Mouse (Mus musculus): ENCODE results near the gene Sptbn4.
"Not testable (repeated sequence)": the region's sequence is repeated elsewhere in the genome, so short reads cannot be mapped to it uniquely, and the experiment has no call there.

Sptbn4 gene

DNA sequence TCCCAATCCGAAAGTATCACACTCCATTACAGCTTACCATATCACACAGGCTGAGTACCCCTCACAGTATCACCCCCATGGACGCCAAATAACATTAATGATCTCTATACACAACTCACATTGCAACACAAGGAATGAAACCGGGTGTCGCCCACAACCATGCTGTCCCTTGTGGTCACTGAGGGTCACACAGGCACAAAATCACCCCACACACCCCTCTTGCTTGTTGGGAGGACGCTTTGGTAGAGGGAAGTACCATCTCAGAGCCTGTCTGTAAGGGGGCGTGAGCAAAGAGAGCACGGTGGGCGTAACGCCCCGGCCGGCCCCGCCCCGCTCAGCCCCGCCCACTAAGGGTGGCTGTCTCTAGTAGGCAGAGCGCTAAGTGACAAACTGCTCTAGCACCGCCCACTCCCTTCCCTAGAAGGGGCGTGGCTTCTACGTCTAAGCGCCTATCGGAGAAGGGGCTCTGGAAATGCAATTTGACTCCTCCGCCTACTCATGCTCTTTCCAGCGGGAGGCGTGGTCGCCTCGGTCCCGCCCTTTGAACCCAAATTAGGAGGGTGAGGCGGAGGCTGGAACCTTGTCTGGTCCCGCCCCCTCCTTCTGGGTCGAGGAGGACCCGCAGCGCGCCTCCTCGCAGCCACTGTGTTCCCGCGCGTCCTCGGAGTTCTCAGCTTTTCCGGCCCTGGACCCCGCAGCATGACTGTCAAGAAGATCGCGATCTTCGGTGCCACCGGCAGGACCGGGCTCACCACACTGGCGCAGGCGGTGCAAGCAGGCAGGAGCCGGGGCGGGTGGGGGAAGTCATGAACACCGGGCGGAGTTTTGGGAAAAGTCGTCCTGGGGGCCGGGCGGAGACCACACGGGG lies at the start of gene Sptbn4, which contains the start of gene Blvrb:
Gene Sptbn4, minus strand, starts transcription at position 268 of the 868 bp plus-strand sequence.
Gene Blvrb, plus strand, starts transcription at position 560 of the 868 bp plus-strand sequence.
- peak; percentile 100 for DNase-seq

DNA sequence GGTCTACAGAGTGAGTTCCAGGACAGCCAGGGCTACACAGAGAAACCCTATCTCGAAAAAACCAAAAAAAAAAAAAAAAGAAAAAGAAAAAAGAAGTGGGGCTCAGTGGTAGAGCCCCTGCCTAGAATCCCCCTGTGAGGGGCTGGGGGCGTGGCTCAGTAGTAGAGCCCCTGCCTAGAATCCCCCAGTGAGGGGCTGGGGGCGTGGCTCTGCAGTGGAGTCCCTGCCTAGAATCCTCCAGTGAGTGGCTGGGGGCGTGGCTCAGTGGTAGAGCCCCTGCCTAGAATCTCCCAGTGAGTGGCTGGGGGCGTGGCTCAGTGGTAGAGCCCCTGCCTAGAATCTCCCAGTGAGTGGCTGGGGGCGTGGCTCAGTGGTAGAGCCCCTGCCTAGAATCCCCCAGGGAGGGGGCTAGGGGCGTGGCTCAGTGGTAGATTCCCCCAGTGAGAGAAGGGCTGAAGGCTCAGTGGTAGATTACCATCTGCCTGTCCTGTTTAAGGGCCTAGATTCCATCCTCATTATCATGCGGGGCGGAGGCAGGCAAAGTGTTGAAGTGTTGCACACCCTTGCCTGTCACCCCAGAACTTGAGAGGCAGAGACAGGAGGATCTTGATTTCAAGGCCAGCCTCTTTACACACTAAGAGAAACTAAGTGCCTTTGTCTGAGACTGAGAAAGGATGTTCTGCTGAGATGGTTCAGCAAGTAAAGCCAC lies 47.3 kb upstream of the Sptbn4 start:
- not testable (repeated sequence) for DNase-seq

DNA sequence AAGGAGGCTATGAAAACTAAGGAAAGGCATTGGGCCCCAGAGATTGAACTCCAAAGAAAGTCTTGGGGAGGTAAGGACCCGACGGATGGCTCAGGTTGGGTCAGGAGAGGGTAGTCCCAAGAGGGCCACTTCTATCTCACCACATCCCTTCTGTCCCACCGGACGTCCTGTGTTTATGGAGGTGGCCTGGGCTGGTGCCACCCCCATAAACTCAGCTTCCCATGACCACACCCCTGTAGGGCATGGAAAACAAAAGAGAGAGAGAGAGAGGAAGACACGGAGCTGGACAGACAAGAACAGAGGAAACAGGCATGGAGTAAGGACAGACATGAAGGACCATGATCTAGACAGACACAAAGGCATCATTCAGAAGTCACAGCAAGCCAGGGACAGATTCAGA lies 46.0 kb upstream of the Sptbn4 start:
- DNase-seq: no peak

DNA sequence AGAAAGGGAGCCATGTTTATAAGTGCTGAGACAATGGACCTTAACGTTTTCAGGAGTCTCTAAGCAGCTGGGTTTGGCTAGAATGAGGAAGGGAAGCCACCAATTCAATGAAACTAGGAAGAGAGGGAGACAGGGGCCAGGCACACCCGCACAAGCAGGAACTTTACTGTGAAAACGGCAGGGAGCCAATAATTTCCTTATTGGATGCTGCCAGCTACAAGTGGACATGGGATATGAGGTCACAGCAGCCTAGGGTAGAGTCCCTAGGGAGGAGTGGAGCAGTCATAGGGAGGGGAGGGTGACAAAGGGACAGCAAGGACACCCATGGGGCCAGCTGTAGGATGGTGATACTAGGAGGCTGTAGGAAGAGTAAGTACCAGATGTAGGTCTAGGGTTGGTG lies 45.5 kb upstream of the Sptbn4 start:
- no peak for DNase-seq

DNA sequence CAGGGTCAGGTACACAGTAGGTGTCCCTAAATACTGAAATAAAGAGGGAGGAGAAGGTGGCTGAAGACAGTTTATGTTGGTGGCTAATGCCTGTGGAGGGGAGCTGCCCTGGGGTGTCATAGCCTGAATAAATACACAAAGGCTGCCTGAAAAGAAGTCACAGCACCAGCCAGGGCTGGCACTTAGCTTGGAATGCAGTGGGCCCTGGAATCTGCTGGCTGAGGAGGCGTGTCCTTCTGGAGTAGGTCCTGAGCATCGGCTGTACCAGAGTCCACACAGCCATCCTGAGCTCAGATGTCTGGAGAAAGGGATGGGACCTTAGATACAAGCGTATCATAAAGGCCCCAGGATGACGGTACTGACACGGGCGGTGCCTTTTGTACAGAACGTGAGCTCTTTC lies 44.4 kb upstream of the Sptbn4 start:
- no peak for DNase-seq

DNA sequence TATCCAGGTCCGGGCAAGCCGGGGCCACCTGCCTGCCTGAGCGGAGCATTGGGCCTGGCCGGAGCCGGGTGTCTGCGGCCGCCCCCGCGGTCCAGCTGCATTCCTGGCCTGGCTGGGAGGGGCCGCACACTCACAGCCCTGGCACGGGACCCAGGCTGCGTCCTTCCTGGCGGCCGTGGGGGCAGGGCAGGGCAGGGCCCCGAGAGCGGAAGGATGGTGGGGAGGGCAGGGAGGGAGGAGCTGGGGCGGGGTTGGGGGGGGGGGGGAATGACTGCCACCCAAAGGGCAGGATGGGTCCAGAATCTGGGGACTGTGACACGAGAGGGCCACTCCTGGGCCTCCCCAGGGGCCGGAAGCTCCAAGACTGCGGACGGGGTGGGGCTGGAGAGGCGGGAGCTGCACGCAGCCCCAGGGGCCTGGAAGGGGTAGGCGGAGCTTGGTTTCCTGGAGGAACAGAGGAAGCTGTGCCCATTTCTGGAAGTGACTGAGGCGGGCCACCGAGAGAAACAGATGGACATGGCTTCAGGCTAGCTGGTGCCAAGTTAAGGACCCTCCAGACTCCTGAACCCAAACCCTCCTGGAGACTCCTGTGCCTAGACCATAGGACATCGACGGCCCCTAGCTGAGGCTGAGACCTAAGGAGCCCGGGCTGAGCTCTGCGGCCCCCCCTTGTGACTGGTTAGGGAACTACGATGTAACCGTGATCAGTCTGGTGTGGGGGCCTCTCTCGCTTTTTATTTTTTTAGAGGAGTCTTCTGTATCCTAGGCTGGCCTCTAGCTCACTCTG lies 43.2 kb upstream of the Sptbn4 start:
- peak; percentile 96 for DNase-seq

DNA sequence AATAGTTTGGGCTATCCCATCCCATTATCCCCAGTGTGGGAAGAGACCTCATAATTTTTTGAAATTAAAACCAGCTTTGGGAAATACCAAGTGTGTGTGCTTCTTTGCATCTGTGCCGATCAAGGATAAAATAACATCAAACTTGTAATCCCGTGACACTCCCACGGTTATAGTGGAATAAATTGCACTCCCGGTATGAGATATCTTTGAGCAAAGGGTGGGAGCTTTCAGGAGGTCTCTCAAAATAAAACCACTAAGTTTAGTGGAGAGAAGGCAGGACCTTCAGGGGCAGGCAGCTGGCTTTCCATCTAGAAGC lies 42.7 kb upstream of the Sptbn4 start:
- no peak for DNase-seq

DNA sequence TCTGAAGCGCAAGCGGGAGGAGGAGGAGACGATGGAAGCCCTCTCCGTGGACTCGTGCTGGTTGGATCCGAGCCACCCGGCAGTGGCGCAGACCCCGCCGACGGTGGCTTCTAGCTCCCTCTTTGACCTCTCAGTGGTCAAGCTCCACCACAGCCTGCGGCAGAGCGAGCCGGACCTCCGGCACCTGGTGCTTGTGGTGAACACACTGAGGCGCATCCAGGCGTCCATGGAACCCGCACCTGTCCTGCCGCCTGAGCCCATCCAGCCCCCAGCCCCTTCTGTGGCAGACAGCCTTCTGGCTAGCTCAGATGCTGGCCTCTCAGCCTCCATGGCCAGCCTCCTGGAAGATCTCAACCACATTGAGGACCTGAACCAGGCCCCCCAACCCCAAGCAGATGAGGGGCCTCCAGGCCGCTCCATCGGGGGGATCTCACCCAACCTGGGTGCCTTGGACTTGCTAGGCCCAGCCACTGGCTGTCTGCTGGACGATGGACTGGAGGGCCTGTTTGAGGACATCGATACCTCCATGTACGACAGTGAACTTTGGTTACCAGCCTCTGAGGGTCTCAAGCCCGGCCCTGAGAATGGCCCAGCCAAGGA lies 41.9 kb upstream of the Sptbn4 start:
- no peak for DNase-seq

DNA sequence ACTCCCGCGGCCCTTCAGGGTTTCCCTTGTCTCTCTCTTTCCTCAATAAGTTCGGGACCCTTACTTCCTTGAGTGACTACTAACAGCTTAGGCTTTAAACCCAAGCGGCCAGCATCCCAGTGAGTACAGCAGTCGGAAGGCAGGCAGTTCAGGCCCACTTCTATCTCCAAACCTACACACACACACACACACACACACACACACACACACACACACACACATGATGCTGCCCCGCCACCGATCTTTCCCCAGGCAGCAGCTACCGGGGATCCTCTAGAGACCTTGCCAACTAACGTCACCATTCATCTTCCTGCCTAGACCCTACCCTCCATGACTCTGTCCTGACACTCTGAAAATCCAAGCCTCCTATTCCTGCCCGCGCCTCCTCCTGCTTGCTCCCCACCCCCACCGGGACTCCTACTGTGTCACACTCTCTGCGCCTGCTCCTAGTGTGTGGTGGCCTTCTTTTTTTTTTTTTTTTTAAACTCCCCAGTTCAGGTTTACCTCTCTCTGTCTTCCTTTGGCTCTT lies 40.3 kb upstream of the Sptbn4 start:
- DNase-seq: peak; percentile 71

DNA sequence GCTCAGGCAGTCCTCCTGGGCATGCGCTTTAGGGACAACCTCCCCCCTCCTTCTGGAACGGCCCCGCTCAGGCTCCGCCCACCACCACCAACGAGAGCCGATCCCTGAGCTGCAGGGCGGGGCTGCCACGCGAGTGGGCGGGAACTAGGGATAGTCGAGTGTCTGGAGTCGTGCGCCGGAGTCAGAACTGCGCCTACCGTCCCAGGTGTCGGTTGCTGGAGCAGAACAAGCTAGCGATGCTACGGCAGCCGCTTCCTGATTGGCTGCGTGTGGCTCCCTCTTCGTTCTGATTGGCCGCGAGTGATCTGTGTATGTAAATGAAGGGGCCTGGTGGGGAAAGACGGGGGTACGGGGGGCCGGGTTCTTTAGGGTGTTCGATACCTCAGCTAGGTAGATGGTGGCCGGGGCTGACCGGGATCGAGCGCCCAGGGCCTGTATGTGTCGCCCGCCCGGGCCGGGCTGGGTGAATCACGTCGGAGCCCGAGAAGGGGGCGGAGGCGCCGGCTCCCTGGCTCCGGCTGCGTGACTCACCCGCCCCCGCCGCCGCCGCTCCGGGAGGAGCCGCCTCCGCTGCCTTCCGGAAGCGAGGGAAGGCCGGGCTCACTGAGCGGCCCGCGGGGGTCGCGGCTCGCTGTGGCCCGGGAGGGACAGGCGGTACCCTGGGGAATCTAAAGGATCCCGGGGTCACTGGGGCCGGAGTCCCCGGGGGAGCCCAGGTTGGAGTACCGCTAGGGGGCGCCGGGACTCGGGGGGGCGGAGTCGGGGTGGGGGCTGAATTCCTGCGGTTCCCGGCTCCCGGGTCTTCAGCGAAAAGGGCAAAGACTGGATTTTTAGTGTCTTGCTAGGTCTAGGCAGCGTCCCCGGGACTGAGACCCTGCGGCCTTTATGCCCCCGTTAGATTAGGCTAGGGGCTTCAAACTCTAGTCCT lies 39.5 kb upstream of the Sptbn4 start, which contains the start of gene Sertad1:
Gene Sertad1, plus strand, starts transcription at position 141 of the 928 bp plus-strand sequence.
- peak; percentile 100 for DNase-seq

DNA sequence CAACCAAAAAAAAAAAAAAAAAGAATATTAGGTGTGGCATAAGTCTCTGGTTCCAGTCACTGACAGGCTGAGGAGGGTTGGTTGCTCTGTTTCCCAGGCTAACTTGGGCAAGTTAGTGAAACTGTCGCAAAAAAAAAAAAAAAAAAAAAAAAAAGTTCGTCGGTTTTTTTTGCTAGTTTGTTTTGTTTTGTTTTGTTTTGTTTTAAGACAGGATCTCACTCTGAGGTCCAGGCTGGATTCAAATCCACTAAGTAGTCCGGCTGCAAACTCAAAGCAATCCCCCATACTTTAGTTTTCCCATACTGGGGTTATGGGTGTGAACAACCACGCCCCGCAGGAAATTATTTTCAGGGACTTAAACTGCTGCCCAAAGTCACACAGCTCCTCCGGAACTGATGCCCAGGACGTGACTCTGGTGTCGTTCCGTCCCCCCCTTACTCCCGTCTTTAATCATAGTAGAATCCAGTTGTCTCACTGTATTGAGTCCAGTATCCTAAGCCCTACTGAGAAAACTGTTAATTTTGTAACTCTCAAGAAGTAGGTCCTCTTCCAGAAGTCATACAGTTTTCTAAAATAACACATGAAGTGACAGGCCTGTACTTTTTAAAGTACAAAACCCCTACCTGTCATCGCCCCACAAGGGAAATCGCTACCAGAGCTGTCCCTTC lies 38.8 kb upstream of the Sptbn4 start:
- peak; percentile 64 for DNase-seq

DNA sequence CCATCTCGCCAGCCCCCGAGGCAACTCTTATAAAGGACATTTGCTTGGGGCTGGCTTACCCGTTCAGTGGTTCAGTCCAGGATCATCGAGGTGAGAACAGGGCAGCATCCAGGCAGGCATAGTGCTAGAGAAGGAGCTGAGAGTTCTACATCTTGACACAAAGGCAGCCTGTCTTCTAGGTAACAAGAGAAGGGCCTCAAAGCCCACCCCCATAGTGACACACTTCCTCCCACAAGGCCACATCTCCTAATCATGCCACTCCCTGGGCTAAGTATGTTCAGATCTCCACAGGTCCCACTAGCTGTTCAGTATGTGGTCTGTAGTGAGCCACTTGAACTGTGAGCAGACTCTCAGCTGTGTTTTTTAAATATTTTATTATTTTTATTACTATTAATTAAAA lies 36.4 kb upstream of the Sptbn4 start:
- no peak for DNase-seq

DNA sequence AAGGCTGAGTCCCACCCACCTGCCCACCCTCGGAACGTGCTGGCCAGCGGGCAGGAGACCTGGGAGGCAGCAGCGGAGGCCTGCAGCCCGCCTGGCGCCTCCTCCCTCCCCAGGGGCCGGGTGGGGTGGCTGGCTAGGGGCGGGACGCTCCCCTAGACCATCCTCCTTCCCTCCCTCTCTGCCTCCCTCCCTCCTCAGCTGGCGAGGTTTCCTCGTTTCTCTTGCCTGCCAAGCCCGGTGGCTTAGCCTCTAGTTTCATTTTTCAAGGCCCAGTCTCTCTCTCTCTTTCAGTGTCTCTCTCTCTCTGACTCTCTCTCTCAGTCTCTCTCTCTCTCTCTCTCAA lies 34.1 kb upstream of the Sptbn4 start:
- peak; percentile 96 for DNase-seq

DNA sequence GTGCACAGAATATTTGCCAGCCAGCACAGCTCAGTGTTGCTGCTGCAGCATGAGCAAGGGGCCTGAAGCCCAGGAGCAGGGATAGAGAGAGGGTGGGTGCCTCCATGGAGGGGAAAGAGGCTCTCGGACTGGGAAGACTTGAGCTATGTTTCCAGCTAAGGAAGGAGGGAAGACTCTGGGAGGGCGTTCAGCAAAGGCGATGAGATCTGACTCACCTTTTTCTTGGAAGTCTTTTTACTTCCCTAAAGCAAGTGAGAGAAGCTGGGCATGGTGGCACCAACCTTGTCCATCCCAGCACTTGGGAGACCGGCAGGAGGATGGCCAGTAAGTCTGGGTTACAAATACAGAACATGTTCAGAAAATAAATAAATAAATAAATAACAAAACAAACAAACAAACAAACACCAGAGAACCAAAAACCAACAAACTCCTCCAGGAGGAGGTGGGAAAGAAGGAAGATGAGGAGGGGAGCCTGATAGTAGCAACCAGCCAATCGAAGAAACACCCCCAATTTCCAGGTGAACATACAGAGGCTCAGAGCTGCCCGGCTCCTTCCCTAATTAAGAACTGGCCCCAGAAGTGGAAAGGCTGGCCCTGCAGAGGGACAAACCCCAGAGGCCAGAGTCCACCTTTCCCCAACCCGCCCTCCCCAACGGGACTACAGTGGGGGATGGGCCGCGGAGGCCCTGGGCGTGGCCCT lies 33.6 kb upstream of the Sptbn4 start:
- DNase-seq: peak; percentile 13

DNA sequence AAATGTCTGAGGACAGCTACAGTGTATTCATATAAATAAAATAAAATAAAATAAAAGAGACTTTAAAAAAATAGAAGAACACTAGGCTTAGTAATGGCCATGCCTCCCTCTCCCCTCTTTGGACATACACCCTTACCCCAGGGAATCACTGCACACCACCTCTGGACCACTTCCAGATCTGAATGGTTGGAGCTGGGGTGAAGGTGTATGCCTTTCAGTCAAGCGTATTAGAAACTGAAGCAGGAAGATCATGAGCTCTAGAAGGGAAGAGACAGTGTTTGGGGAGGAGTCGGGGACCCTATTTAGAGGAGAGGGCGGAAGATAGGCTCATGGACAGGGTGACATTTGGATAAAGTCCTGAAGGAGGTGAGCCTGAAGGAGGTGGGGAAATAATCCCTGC lies 33.0 kb upstream of the Sptbn4 start:
- no peak for DNase-seq

DNA sequence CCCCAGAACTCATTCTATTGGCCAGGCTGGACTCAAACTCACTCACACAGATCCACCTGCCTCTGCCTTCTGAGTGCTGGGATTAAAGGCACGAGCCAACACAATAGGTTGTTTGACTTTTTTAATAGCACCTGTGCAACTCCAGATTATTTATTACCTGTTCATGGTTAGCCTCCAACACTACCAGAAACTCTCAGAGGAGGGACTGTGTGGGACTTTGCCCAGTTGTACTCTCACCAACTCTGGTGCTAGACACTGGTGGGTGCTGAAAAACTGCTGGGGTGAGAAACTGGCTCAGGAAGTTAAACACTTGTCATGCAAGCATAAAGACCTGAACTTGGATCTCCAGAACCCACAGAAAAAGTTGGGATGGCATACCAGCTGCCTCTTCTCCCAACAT lies 32.3 kb upstream of the Sptbn4 start:
- no peak for DNase-seq

DNA sequence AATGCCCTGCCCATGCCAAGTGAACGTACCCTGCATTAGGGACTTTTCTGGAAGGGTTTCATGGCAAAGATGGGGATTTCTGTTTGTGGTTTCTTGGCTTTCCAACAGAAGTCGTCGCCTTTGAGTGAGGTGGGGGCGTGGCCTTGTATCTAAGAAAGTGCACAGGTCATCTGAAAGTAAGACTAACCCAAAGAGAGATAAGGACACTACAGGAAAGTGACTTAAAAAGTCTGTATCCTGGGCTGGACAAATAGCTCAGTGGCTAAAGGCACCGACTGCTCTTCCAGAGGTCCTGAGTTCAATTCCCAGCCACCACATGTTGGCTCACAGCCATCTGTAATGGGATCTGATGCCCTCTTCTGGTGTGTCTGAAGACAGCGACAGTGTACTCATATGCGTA lies 31.1 kb upstream of the Sptbn4 start:
- peak; percentile 48 for DNase-seq

DNA sequence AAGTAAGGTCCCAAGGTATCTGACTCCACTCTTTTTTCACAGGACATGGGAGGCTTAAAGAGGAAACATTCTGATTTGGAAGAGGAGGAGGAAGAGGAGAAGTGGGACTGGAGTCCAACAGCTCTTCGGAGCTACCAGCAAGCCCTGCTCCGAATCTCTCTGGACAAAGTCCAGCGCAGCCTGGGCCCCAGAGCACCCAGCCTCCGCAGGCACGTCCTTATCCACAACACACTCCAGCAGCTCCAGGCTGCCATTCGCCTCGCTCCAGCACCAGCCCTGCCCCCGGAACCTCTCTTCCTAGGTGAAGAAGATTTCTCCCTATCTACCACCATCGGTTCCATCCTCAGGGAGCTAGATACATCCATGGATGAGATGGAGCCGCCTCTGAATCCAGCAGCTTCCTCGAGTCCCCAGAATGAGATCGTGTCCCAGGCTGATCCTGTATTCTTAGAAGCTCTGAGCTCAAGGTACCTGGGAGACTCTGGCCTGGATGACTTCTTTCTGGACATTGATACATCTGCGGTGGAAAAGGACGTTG lies 28.7 kb upstream of the Sptbn4 start:
- no peak for DNase-seq

DNA sequence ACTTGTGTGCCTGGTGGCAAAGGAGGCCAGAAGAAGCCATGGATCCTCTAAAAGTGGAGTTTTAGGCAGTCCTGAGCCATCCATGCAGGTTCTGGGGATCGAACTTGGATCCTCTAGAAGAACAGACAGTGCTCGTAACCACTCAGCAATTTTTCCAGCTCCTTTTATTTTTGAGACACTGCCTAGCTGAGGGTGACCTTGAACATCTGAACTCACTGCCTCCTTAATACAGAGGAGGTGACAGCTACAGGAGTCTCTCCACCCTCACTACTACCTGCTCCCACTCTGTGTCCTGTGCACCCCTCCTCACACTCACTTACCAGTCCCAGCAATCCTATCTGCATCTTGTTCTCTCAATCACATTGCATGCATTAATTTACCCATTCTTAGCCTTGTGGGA lies 28.1 kb upstream of the Sptbn4 start:
- no peak for DNase-seq

DNA sequence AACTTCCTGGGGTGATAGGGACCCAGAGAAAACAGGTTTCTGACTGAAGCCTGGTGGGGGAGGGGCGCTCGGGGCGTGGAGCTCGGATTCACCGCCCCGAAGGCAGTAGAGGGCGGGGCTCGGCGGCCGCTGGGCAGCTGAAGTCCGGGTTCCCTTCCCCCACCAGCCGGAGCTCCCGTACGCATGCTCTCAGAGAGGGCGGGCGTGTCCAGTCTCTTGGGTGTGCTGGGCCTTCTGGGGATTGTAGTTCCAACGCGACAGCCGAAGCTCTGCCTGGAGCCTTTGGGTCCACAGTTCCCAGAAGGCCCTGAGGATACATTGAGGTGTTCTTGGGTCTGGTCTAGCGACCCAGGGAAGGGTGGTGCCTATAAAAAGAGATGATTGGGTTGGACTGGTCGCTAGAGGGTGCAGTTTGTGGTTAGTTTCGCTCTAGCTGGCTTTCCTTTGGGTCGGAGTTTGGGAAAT lies 27.0 kb upstream of the Sptbn4 start:
- DNase-seq: peak; percentile 99

Data from liver (tissue).